Mouse (Mus musculus): ENCODE measurements around the gene Actrt1.

Actrt1 gene

DNA sequence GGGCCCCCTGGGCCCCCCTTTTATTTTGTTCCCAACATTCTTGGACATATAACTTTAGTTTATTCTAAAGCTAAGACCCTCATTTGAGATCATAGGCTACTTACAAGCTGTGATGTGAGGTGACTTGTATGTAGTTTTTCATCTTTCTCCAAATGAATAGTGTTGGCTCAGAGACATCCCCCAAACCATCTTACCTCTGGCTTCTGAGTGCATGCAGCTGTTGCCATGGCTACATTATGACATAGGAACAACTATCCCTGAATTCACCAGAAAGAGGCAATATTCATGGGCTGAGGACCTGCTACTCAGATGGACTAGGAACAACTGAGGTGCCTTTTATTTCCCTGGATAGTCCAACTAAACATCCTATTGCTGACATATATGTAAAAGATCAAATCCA, at the start of gene Actrt1:
Gene Actrt1, plus strand, starts transcription at position 301 of the 400 bp plus-strand sequence.
- DNase-seq (ENCODE audit: low read depth, low spot score): no peak
- Histone ChIP-seq H3K36me3 (ENCODE audit: control insufficient read depth, insufficient read depth, low read length, poor library complexity, severe bottlenecking) (no peaks in the 10 kb centered on the region), H3K27me3 (ENCODE audit: control insufficient read depth, insufficient read depth, low read length, poor library complexity, severe bottlenecking) (no peaks in the 10 kb centered on the region)

DNA sequence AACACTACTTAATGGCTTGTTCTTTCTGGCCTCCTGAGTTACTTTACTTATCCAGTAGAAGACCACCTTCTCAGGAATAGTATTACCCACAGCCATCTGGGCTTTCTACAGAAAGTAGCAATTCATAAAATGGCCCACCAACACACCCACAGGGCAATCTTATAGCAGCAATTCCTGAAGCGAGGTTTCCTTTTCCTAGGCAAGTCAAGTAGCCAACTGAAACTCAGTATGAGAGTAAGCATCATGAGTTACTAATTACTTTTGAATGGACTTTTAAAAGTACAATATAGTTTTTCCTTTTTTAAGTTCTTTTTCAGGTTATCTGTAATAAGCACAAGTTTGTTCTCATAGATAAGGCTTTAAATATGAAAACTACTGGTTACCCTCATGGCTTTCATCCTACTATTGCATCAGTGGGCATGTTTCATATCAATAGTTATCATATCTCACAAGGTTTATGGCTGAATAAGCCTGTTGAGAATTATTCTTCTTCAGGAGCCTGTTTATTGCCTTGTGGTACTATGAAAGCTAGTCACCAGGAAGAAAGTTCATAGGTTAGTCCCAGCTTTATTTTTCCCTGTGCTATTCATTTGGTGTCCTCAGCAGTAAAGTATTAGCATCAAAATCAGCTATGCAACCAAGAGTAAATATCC, 2.8 kb downstream of the Actrt1 start:
- Histone ChIP-seq H3K36me3 (ENCODE audit: control insufficient read depth, insufficient read depth, low read length, poor library complexity, severe bottlenecking) (no peaks in the 10 kb centered on the region), H3K27me3 (ENCODE audit: control insufficient read depth, insufficient read depth, low read length, poor library complexity, severe bottlenecking) (no peaks in the 10 kb centered on the region)
- DNase-seq (ENCODE audit: low read depth, low spot score): no peak
